Mouse (Mus musculus) lung, adult 2 months (tissue): ENCODE results near the gene Spam1. TPM values are rescaled to one million over a fixed set of nuclear protein-coding genes. Genes with fewer than 3 reads are reported as not detected.

ENCODE experiments used
- DNase-seq: peaks from one replicate; pipeline ENCODE4 v3.0.0; 2022
- H3K4me1 ChIP-seq: fragments of 200-500 bp; 2 replicates; pipeline ENCODE4 v1.6.1; 2011; ENCODE audit warnings: low read length; ENCODE audit not compliant: control insufficient read depth, insufficient read depth
- H3K4me3 ChIP-seq: fragments of 200-500 bp; replicated peaks from 2 replicates; pipeline ENCODE3; 2011; ENCODE audit warnings: low read depth, mild to moderate bottlenecking, control low read depth, low read length; ENCODE audit errors: extremely low read depth
- CTCF ChIP-seq: fragments of 200-500 bp; IDR thresholded peaks from 2 replicates; pipeline ENCODE4 v1.5.1; 2011; ENCODE audit warnings: mild to moderate bottlenecking, low read length, control low read depth; ENCODE audit not compliant: insufficient read depth
- POLR2A ChIP-seq: fragments of 200-500 bp; IDR thresholded peaks from 2 replicates; pipeline ENCODE4 v1.6.1; 2011; ENCODE audit warnings: low read depth, mild to moderate bottlenecking, control low read depth, low read length, borderline replicate concordance; ENCODE audit errors: extremely low read depth
- WGBS: fragments of 180-500 bp; shearing (Covaris S2); methylation state at CpG from one replicate; pipeline ENCODE4 v1.1.7; 2018; 5-methylcytosine and 5-hydroxymethylcytosine counted together
- polyA plus RNA-seq: library from polyadenylated mRNA; depleted of rRNA; stranded (reverse); fragments of >200 nt; gene quantifications from 2 replicates; pipeline ENCODE4 v1.2.3, GENCODE M21; 2012; rRNA removed

Gene Spam1
- not detected in 2 replicates for polyA plus RNA-seq

DNA sequence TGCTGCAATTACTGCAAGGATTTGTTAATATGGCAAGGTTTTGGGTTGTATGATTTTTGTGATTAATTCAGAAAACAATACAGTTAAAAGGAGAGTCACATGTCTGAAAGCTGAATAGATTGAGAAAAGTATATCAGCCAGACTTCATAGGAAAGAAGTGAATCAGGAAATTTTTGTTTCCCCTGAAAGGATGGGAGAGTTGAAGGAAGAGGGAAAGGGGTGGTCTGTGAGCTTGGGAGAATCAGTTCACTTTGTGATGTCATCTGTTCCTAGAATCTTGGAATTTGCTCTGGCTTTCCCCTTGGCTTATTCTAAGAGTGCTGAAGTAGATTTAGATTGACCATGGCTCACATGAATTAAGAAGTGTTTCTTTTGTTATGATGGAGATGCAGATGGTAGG lies at the start of gene Spam1:
Gene Spam1, plus strand, starts transcription at position 301 of the 400 bp plus-strand sequence.
- Histone ChIP-seq H3K4me1 (no peaks in the 10 kb centered on the region), H3K4me3 (no peak within 1 kb of the TSS)
- DNase-seq: no peak
- TF ChIP-seq CTCF: no peak
- no peak for TF ChIP-seq POLR2A

DNA sequence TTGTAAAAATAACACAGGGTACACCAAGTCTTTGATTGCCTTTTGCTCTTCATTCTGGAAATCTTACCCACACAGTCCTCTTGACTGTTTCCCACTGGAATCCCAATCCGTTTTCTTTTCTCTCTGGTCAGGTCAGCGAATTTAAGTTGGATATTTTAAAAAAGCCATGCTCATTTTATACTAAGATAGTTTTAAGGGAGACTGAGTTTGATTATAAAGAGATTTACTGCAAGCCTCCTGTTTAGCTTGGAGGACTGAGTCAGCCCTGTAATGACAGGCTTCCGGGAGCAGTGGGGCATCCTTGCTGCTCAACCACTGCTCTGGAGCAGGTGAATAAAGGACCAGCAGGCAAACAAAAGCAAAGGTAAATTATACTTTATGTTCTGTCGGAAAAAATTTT lies 43.0 kb upstream of the Spam1 start, which contains the start of gene Hyal4:
Gene Hyal4, plus strand, starts transcription at position 301 of the 400 bp plus-strand sequence.
- no peak for TF ChIP-seq POLR2A
- no peak for TF ChIP-seq CTCF
- Histone ChIP-seq H3K4me1 (no peaks in the 10 kb centered on the region), H3K4me3 (no peak within 1 kb of the TSS)
- DNase-seq: no peak
- 83% methylated on average over 4 of the region's 4 CpGs for WGBS

DNA sequence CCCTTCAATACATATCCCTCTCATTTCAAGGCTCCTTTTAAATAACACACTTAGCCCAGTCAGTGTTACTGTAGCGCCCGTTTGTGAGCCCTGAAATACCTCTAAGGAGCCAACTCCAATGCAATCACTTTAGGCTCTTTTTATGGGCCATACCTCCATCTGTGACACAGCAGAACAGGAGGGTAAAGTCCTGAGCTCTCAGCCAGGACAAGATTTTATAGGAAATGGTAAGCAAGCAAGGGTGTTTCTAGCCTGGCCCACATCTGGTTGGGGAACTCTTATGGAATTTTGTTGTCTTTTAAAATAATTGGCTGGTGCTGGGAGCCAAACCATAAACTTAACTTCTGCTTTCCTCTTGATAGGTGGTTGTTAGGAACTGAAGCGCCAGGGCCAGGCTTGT lies 31.7 kb upstream of the Spam1 start:
- Histone ChIP-seq H3K4me1 (no peaks in the 10 kb centered on the region), H3K4me3 (no peak overlapping the region)
- 90% methylated on average over 3 of the region's 3 CpGs for WGBS
- TF ChIP-seq POLR2A (no peak), CTCF (no peak)
- DNase-seq: no peak

DNA sequence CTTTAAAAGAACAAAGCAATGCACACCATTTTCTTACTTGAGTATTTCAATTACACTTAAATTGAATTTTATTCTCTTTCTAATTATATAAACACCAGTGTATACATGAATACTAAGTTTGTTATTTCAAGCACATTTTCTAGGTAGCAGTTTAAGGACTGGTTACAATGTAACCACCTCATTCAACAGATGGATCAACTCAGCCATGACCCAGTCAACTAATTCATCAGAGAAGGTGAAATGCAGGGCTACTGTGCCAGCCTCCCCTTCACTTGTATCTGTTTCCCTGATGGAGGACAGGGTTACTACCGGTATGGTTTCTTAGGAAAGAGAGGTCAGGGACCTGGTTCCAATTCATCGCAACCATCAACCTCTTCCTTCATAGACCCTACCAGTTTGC lies 24.7 kb upstream of the Spam1 start:
- DNase-seq: no peak
- Histone ChIP-seq H3K4me3 (no peak overlapping the region), H3K4me1 (no peaks in the 10 kb centered on the region)
- WGBS: 73% methylated on average over 2 of the region's 2 CpGs
- TF ChIP-seq CTCF (no peak), POLR2A (no peak)

DNA sequence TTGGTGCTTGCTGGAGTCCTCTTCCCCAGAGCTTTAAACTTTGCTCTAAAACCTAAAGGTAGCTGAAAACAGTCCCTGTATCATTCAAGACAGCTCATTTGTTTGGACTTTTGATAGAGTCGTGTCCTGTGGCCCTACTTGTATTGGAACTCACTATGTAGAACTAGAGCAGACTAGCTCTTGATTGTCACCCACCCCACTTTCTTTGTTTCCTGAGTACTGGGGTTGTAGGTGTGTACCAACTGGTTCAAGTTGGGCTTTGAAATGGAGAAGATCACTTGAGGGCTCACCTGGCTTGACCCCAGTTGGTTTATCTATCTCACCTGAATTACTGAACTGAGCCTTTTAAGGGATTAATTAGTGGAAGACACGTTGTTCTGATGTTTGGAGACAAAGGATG lies 11.8 kb upstream of the Spam1 start:
- no peak for DNase-seq
- TF ChIP-seq POLR2A: no peak
- no peak for TF ChIP-seq CTCF
- WGBS: 43% methylated on average over 2 of the region's 2 CpGs
- H3K4me1 ChIP-seq: no peaks in the 10 kb centered on the region
- no peak overlapping the region for H3K4me3 ChIP-seq

DNA sequence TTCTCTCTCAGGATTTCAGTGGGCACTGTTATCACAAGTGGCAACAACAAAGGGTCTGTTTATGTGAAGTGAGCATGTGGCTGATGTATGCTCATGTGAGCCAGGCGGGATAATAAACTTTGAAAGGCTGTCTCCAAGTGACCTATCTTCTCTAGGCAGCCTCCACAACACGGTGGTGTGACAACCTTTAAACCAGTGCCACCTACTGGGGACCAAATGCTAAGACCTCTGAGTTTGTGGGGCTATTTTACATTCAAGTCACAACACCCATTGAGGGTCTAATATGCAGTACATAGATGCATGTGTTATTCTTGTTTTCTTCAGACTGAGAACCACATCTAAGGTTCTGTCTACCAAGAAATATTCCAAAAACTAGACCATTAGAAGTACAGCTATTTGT lies 31.1 kb downstream of the Spam1 start:
- no peak for DNase-seq
- TF ChIP-seq CTCF: no peak
- no peak for TF ChIP-seq POLR2A
- Histone ChIP-seq H3K4me1 (no peaks in the 10 kb centered on the region), H3K4me3 (no peak overlapping the region)
- 35% methylated on average over 2 of the region's 2 CpGs for WGBS

Other genes starting within 250 kb of the Spam1 start
- 2.3 and 6.4 TPM in 2 replicates for gene Lmod2, start 193.4 kb upstream of the Spam1 start, polyA plus RNA-seq
- 70.0 and 123 TPM in 2 replicates for gene Wasl, start 126.2 kb upstream of the Spam1 start, polyA plus RNA-seq
- not detected in 2 replicates for gene Hyal6, start 57.9 kb upstream of the Spam1 start, polyA plus RNA-seq
- gene Hyal4, start 42.9 kb upstream of the Spam1 start, polyA plus RNA-seq: not detected in 2 replicates
- gene Hyal5, start 66.8 kb downstream of the Spam1 start, polyA plus RNA-seq: not detected in 2 replicates
- gene Tmem229a, start 165.1 kb downstream of the Spam1 start, polyA plus RNA-seq: 0.14 and 0.15 TPM in 2 replicates